14 mouse cellular contexts compared by ENCODE assay signal in genomic region chr6:50295136-50295535, GRCm38 (mm10).
"Had no signal": no experiment of that assay in that cellular context is flagged by ENCODE, and none has a peak within 500 bp of the region (broad histone marks: within the 10 kb centered on the region; RNA-seq: fewer than 3 reads in every experiment).

No protein-coding gene starts in this region.

- H3K27me3 ChIP-seq: kidney, embryonic 15.5 days; limb, embryonic 13.5 days; neural tube, embryonic 15.5 days had no signal

- H3K9me3 ChIP-seq: kidney, embryonic 15.5 days; limb, embryonic 13.5 days; neural tube, embryonic 15.5 days had no signal

- H3K9ac ChIP-seq: kidney, embryonic 15.5 days; limb, embryonic 13.5 days; liver, embryonic 14.5 days; neural tube, embryonic 15.5 days had no signal

- H3K4me1 ChIP-seq: neural tube, embryonic 15.5 days had no signal

- H3K4me2 ChIP-seq: kidney, embryonic 15.5 days; limb, embryonic 13.5 days; midbrain, embryonic 11.5 days; neural tube, embryonic 15.5 days had no signal

- H3K27ac ChIP-seq: kidney, embryonic 15.5 days; limb, embryonic 13.5 days; liver, embryonic 14.5 days; neural tube, embryonic 15.5 days had no signal

- H3K4me3 ChIP-seq: kidney, embryonic 15.5 days; limb, embryonic 13.5 days; myocyte; neural tube, embryonic 15.5 days had no signal

- DNase-seq: kidney, postnatal 14 days; left cerebral cortex, postnatal 4 days; lung, adult 18-20 months; right cerebral cortex, adult 18-20 months; right cerebral cortex, postnatal 4 days; spleen, adult 18-20 months; thymus, adult 18-20 months; thymus, postnatal 14 days had no signal

- H3K36me3 ChIP-seq: neural tube, embryonic 15.5 days had no signal
